Mouse (Mus musculus): ENCODE data around the gene Foxr1. TPM values are rescaled to one million over a fixed set of nuclear protein-coding genes. Genes with fewer than 3 reads are reported as not detected.
"Not testable (repeated sequence)": the region's sequence is repeated elsewhere in the genome, so short reads cannot be mapped to it uniquely, and the experiment has no call there.

Gene Foxr1
- total RNA-seq, 2 experiments from 2014 or later, result not detected

- peak in 1 of 2 experiments; percentile 31 for DNase-seq (ENCODE audit: low spot score in 2 of 2)
Measured at GRCm38 (mm10) chr9:44477339-44478228, 36.6 kb upstream of the Foxr1 start.

- no peak for DNase-seq (ENCODE audit: low spot score in 2 of 2)
Measured at GRCm38 (mm10) chr9:44475936-44476335, 35.0 kb upstream of the Foxr1 start.

DNA sequence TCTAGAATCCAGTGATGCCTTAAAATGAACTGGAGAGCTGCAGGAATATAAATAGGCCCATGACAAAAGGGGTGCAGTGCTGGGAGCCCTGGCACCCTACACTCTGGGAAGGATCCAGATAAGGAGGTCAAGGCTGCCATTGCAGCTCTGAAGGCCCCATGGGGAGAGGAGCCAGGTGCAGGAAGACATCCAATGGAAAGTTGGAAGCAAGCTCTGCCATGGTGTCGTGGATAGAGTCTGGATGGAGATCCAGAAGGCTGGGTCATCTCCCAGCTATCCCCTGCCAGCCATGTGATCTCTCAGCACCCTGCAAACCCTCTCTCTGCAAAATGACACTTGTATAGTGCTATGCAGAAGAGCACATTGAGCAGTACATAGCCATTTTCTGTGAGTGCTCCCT lies 33.4 kb upstream of the Foxr1 start:
- no peak for DNase-seq (ENCODE audit: low spot score in 2 of 2)

DNA sequence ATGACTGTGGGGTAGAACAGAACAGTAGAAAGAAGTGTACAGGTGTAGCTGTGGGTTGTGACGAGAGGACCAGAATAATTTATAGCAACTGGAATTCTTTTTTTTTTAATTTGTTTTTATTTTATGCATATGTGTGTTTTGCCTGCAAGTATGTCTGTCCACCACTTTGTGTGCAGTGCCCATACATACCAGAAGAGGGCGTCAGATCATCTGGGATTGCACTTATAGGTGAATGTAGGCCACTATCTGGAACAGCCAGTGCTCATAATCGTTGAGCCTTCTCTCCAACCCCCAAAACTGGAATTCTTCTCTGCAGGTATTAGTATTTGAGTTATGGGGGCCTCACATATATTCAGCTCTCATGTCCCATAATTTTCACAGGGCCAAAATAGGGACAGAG lies 32.2 kb upstream of the Foxr1 start:
- DNase-seq (ENCODE audit: low spot score in 2 of 2), result no peak

GRCm38 (mm10) chr9:44468800-44469199 lies 27.9 kb upstream of the Foxr1 start:
- no peak for DNase-seq (ENCODE audit: low spot score in 2 of 2)

- DNase-seq (ENCODE audit: low spot score in 2 of 2), result no peak
Measured at GRCm38 (mm10) chr9:44468224-44468623, 27.3 kb upstream of the Foxr1 start.

DNA sequence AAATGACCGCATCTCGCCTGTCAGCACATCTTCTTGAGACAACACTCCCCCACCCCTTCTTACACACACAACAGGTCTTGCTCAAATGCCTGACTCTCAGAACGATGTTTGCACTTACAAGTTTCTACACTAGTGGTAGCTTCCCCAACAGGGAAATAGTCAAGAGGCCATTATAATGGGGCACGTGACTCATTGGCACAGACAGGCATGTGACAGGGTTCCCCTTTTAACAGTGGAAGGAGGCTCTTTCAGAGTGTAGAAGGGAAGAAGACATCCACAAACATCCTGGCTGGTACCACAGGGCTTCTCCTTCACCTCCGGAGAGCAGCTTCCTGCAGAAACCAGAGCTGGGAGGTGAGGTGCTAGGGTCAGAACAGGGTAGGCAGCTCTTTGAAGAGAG lies 21.0 kb upstream of the Foxr1 start:
- no peak for DNase-seq (ENCODE audit: low spot score in 2 of 2)

- no peak for DNase-seq (ENCODE audit: low spot score in 2 of 2)
Measured at GRCm38 (mm10) chr9:44457035-44457742, 16.3 kb upstream of the Foxr1 start.

GRCm38 (mm10) chr9:44454891-44455220 lies 13.9 kb upstream of the Foxr1 start, which contains the start of gene Upk2:
Upk2 (minus strand) TSS chr9:44454976.
- no peak for DNase-seq (ENCODE audit: low spot score in 2 of 2)

- DNase-seq (ENCODE audit: low spot score in 2 of 2), result peak; percentile 82 to 90
Measured at GRCm38 (mm10) chr9:44454132-44454890, 13.4 kb upstream of the Foxr1 start.

- no peak for DNase-seq (ENCODE audit: low spot score in 2 of 2)
Measured at GRCm38 (mm10) chr9:44450387-44450786, 9.5 kb upstream of the Foxr1 start.

DNA sequence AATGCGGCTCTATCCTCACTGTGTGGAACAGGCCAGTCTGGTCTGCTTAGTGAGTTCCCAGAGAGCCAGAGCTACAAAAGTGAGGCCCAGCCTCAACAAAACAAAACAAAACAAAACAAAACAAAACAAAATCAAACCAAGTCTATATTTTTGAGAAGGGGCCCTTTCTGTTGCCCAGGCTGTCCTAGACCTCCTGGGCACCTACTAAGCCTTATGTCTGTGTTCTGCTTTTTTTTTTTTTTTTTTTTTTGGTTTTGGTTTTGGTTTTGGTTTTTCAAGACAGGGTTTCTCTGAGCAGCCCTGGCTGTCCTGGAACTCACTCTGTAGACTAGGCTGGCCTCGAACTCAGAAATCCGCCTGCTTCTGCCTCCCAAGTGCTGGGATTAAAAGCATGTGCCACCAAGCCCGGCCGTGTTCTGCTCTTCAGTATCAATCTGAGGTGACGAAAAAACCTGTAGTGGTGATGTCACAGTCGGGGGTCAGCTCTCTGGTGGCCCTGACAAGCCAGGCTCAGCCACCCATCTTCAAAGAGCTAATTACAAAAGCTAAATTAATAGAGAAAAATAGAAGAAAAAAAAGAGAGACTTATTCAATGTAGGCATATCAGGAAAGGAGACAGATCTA lies 3.6 kb upstream of the Foxr1 start:
- not testable (repeated sequence) for DNase-seq (ENCODE audit: low spot score in 2 of 2)

GRCm38 (mm10) chr9:44435747-44436146 lies 5.2 kb downstream of the Foxr1 start:
- no peak for DNase-seq (ENCODE audit: low spot score in 2 of 2)

GRCm38 (mm10) chr9:44432577-44433185 lies 8.3 kb downstream of the Foxr1 start:
- DNase-seq (ENCODE audit: low spot score in 2 of 2), result no peak

DNA sequence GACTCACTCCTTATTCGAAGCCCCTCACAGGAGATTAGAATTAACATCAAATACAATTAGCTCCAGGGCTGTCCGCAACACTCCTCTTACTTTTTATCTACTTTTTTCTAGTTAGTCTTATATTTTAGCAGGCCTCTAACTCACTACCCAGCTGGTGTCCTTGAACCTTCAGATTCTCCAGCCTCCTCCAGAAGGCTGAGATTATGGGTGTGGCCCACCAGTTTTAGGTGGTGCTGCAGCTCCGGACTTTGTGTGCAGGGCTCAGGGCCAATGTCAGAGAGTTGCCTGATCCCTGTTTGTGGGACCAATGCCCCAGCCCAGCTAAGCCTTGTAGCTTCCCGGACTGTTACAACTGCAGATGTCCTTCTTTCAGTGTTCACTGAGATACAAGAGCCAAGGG lies 17.4 kb downstream of the Foxr1 start:
- DNase-seq (ENCODE audit: low spot score in 2 of 2), result no peak

DNA sequence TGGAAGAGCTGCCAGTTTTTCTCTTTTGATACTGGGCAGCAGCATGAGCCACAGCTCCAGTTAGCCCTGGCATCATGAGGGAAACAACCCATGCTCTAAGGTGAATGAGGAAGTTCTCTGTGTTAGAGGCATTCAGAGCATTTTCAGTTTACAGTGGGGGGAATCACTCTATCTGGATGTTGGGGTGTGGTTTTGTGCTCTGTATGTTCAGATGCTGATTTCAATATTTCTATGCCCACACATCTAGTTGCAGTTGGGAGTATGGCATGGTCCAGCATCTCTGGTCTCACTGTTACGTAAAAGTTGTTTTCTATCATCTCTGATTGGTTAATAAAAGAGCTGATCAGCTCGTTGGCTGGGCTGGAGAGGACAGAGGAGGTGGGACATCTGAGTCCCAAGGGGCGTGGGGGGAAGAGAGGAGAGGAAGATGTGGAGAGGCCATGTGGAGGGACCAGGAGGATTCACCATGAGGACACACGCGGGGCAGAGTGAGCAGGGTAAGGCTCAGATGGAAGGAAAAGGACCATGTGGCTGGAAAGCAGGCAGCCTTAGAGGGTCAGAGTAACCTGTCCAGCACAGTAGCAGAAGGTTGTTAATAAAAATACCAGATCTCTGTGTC lies 20.5 kb downstream of the Foxr1 start:
- no peak for DNase-seq (ENCODE audit: low spot score in 2 of 2)

DNA sequence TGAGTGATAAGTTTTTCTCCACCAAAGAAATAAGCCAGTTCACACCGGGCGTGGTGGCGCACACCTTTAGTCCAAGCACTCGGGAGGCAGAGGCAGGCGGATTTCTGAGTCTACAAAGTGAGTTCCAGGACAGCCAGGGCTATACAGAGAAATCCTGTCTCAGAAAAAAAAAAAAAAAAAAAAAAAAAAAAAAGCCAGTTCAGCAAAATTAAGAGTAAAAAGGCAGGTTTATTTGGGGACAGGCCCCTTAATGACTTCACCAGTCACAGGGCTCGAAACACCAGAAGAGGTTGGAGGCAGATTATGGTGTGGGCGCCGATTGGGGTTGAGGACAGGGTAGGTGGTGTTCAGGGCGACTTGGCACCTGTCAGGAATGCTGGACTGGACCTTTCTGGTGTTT lies 21.2 kb downstream of the Foxr1 start:
- not testable (repeated sequence) for DNase-seq (ENCODE audit: low spot score in 2 of 2)

- no peak for DNase-seq (ENCODE audit: low spot score in 2 of 2)
Measured at GRCm38 (mm10) chr9:44418519-44419385, 22.2 kb downstream of the Foxr1 start, which contains the start of gene Ccdc84. Ccdc84 (minus strand) TSS chr9:44418569.

DNA sequence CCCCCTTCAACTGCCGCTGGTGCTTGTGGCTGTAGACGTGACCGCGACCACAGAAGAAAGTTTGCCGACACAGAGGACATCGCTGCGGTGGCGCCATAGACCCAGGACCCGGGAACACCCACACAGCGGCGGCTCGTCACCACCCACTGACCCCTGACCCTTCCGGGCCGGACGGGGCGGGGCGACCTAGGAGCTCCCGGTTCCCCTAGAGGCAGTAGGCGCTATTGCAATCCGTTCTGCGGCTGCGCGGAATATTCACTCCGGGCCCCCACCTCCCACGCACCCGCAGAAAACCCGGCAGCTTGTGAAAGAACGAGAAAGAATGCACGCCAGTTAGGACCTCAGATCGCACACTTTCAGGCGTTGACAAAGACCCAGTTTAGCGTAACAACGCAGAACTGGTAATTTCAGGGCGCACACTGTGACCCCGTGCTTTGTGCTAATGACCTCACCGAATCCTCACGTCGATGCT lies 23.0 kb downstream of the Foxr1 start:
- peak; percentile 97 to 98 for DNase-seq (ENCODE audit: low spot score in 2 of 2)

Data from adrenal gland, adult 18-20 months (tissue).